Comparison of ENCODE assay signal across 9 mouse cellular contexts in the genomic region with DNA sequence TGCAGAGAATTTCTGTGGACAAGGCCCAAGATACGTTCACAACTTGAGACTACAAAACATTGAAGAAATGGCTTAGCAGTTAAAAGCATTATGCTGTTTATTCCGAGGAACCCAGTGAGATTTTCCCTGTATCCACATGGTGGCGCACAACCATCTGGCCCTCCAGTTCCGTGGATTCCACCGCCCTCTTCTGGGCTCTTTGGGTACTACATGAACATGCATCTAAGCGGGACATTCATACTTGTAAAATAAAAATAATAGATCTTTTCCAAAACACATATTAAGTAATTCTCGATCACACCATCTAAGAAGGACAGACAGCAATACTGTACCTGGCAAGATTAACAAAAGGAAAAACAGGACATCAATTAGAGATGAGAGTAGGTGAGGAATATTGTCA. TPM values are rescaled to one million over a fixed set of nuclear protein-coding genes. Genes with fewer than 3 reads are reported as not detected.
DNase-seq lines count a peak whose midpoint lies in the region; ATAC-seq and TF ChIP-seq lines count a peak whose summit lies in the region.
"Had no signal": no experiment of that assay in that cellular context is flagged by ENCODE, and none has a peak within 500 bp of the region (broad histone marks: within the 10 kb centered on the region; RNA-seq: fewer than 3 reads in every experiment).

No protein-coding gene starts in this region.

- no peak overlapping the region for H3K9ac ChIP-seq in lung, postnatal 0 days (replicated peaks; ENCODE audit: low read depth)
- H3K9ac ChIP-seq: liver, embryonic 15.5 days had no signal

- peak; percentile 15 for DNase-seq in cerebellum, adult 11 months
- peak; percentile 41 for DNase-seq in 3134 (ENCODE audit: extremely low read depth, insufficient read length, low spot score)
- DNase-seq in adrenal gland, adult 8-10 months: peak; percentile 50
- DNase-seq in embryonic facial prominence, embryonic 10.5 days (ENCODE audit: low spot score): peak; percentile 77
- peak; percentile 95 for DNase-seq in induced T-regulatory cell, adult 2 months (ENCODE audit: low read depth)
- peak; percentile 82 for DNase-seq in lung, postnatal 0 days (ENCODE audit: low spot score)
- peak; percentile 72 for DNase-seq in spleen, adult 12 weeks (ENCODE audit: low spot score)

- WGBS in embryonic facial prominence, embryonic 10.5 days: 23% methylated on average over 7 of the region's 7 CpGs
- 24% methylated on average over 7 of the region's 7 CpGs for WGBS in lung, postnatal 0 days

- ATAC-seq in cerebellum, adult (ENCODE audit: insufficient number of reproducible peaks, low FRiP score, low TSS enrichment): no peak
- peak; percentile 17; the same call in 1 of the 2 replicates for ATAC-seq in lung, postnatal 0 days

- TF ChIP-seq CTCF in lung, postnatal 0 days (IDR thresholded peaks at IDR 0.05): peak; percentile 99

- no peaks in the 10 kb centered on the region for H3K27me3 ChIP-seq in embryonic facial prominence, embryonic 10.5 days (replicated peaks; ENCODE audit: low read depth, poor library complexity, severe bottlenecking)
- no peaks in the 10 kb centered on the region for H3K27me3 ChIP-seq in lung, postnatal 0 days (replicated peaks; ENCODE audit: insufficient read depth, low read length)
- H3K27me3 ChIP-seq: liver, embryonic 15.5 days had no signal

- no peak overlapping the region for H3K4me2 ChIP-seq in lung, postnatal 0 days (replicated peaks; ENCODE audit: low read depth, low read length)
- H3K4me2 ChIP-seq: liver, embryonic 15.5 days had no signal

- no peak for TF ChIP-seq EP300 in lung, postnatal 0 days (IDR thresholded peaks at IDR 0.05)

- H3K4me3 ChIP-seq in embryonic facial prominence, embryonic 10.5 days: no peak overlapping the region
- H3K4me3 ChIP-seq in lung, postnatal 0 days (ENCODE audit: low read depth, low read length): no peak overlapping the region
- H3K4me3 ChIP-seq: liver, embryonic 15.5 days had no signal

- H3K9me3 ChIP-seq in embryonic facial prominence, embryonic 10.5 days: no peaks in the 10 kb centered on the region
- no peaks in the 10 kb centered on the region for H3K9me3 ChIP-seq in lung, postnatal 0 days (ENCODE audit: low read length)
- H3K9me3 ChIP-seq: liver, embryonic 15.5 days had no signal

- H3K36me3 ChIP-seq in embryonic facial prominence, embryonic 10.5 days (replicated peaks): no peaks in the 10 kb centered on the region
- H3K36me3 ChIP-seq in lung, postnatal 0 days (ENCODE audit: insufficient read depth, low read length): no peaks in the 10 kb centered on the region
- H3K36me3 ChIP-seq: liver, embryonic 15.5 days had no signal

- H3K27ac ChIP-seq in embryonic facial prominence, embryonic 10.5 days (replicated peaks): no peak overlapping the region
- H3K27ac ChIP-seq in lung, postnatal 0 days (ENCODE audit: low read length): no peak overlapping the region
- H3K27ac ChIP-seq: liver, embryonic 15.5 days had no signal

- H3K4me1 ChIP-seq in embryonic facial prominence, embryonic 10.5 days: no peaks in the 10 kb centered on the region
- no peaks in the 10 kb centered on the region for H3K4me1 ChIP-seq in lung, postnatal 0 days (ENCODE audit: insufficient read depth, low read depth, low read length)
- H3K4me1 ChIP-seq: liver, embryonic 15.5 days had no signal

RNA-seq across cellular contexts. Expression of gene Ccn2, which starts 27.3 kb away (rescaled TPM):
- 100 to 1,000 TPM in 1 of 4 experiments, 10 to 100 TPM in 3; 82.1 to 126 (median 92.0) TPM for total RNA-seq in adrenal gland, adult 8-10 months (2022)
- 7.9 and 10.1 TPM in 2 replicates for polyA plus RNA-seq in embryonic facial prominence, embryonic 10.5 days (2016; fragmentation: Nextera tagmentation; extraction: Ambion mirVana)
- 54.8 and 71.1 TPM in 2 replicates for polyA plus RNA-seq in lung, postnatal 0 days (2015; fragmentation: Nextera tagmentation; extraction: Ambion mirVana)

Comparison
In these comparisons a context has a peak if more than half of its experiments do, and no peak if none do; other contexts are left out.
1. DNase-seq: peak in every context shown above with its lines; median percentile 95 in induced T-regulatory cell, adult 2 months; 82 in lung, postnatal 0 days; 77 in embryonic facial prominence, embryonic 10.5 days; 72 in spleen, adult 12 weeks; 50 in adrenal gland, adult 8-10 months; 41 in 3134; 15 in cerebellum, adult 11 months.